Mouse (Mus musculus): ENCODE data around the gene Cap2.

Cap2 gene

GRCm38 (mm10) chr13:46632796-46633195 is 131.1 kb downstream of the Cap2 start:
- DNase-seq (ENCODE audit: low spot score) = no peak

GRCm38 (mm10) chr13:46633320-46634132 is 131.9 kb downstream of the Cap2 start:
- no peak for DNase-seq (ENCODE audit: low spot score)

GRCm38 (mm10) chr13:46634133-46634488 is 132.5 kb downstream of the Cap2 start:
- DNase-seq (ENCODE audit: low spot score) = no peak

GRCm38 (mm10) chr13:46640608-46641468 is 139.2 kb downstream of the Cap2 start:
- no peak for DNase-seq (ENCODE audit: low spot score)

- DNase-seq (ENCODE audit: low spot score) = peak; percentile 31
Observed at GRCm38 (mm10) chr13:46642318-46642717, 140.7 kb downstream of the Cap2 start.

- DNase-seq (ENCODE audit: low spot score) = no peak
Observed at GRCm38 (mm10) chr13:46644175-46644574, 142.5 kb downstream of the Cap2 start.

- DNase-seq (ENCODE audit: low spot score) = no peak
Observed at GRCm38 (mm10) chr13:46645476-46645875, 143.8 kb downstream of the Cap2 start.

GRCm38 (mm10) chr13:46651853-46652252 is 150.2 kb downstream of the Cap2 start:
- DNase-seq (ENCODE audit: low spot score) = no peak

GRCm38 (mm10) chr13:46652671-46653070 is 151.0 kb downstream of the Cap2 start:
- DNase-seq (ENCODE audit: low spot score) = no peak

- DNase-seq (ENCODE audit: low spot score) = no peak
Observed at GRCm38 (mm10) chr13:46653671-46654070, 152.0 kb downstream of the Cap2 start.

GRCm38 (mm10) chr13:46654566-46654965 is 152.9 kb downstream of the Cap2 start:
- no peak for DNase-seq (ENCODE audit: low spot score)

GRCm38 (mm10) chr13:46659211-46659610 is 157.6 kb downstream of the Cap2 start:
- no peak for DNase-seq (ENCODE audit: low spot score)

- DNase-seq (ENCODE audit: low spot score) = no peak
Observed at GRCm38 (mm10) chr13:46663461-46663964, 161.9 kb downstream of the Cap2 start.

GRCm38 (mm10) chr13:46669048-46669619 is 167.5 kb downstream of the Cap2 start, which contains the start of gene Fam8a1:
TSS of gene Fam8a1 (plus strand) at chr13:46669522.
- DNase-seq (ENCODE audit: low spot score) = peak; percentile 90

GRCm38 (mm10) chr13:46669620-46670271 is 168.1 kb downstream of the Cap2 start:
- DNase-seq (ENCODE audit: low spot score) = peak; percentile 51

- DNase-seq (ENCODE audit: low spot score) = no peak
Observed at GRCm38 (mm10) chr13:46670514-46670913, 168.9 kb downstream of the Cap2 start.

GRCm38 (mm10) chr13:46674601-46675000 is 173.0 kb downstream of the Cap2 start:
- no peak for DNase-seq (ENCODE audit: low spot score)

- DNase-seq (ENCODE audit: low spot score) = no peak
Observed at GRCm38 (mm10) chr13:46677721-46678120, 176.1 kb downstream of the Cap2 start.

GRCm38 (mm10) chr13:46682921-46683320 is 181.3 kb downstream of the Cap2 start:
- DNase-seq (ENCODE audit: low spot score) = no peak

- no peak for DNase-seq (ENCODE audit: low spot score)
Observed at GRCm38 (mm10) chr13:46683370-46683769, 181.7 kb downstream of the Cap2 start.

- DNase-seq (ENCODE audit: low spot score) = no peak
Observed at GRCm38 (mm10) chr13:46690559-46691241, 189.1 kb downstream of the Cap2 start.
